Mouse (Mus musculus) CH12.LX (cell line): ENCODE measurements at regions not wholly inside any gene's neighbourhood (a gene's known extent, or its start where the extent isn't known, plus 50 kb on each side); places are given as distances from the start of the nearest gene placed in this dataset.

ENCODE experiments used
- CHD2 ChIP-seq: IDR thresholded peaks from 2 replicates; pipeline ENCODE4 v1.6.1; 2011; ENCODE audit warnings: low read length, improper control_type of control experiment
- CTCF ChIP-seq, 2 experiments: IDR thresholded peaks in 1 of 2; conservative IDR thresholded peaks in 1 of 2; 2 replicates each; pipeline ENCODE4 v1.5.1; 2011 to 2012; ENCODE audit warnings: low read depth in 2 of 2, low read length in 2 of 2, improper control_type of control experiment in 1 of 2, inconsistent platforms in 1 of 2, mild to moderate bottlenecking in 1 of 2, moderate library complexity in 1 of 2
- ELF1 ChIP-seq: IDR thresholded peaks from 2 replicates; pipeline ENCODE4 v1.6.1; 2014; ENCODE audit warnings: low read depth, mild to moderate bottlenecking, inconsistent platforms, low read length, improper control_type of control experiment
- GABPA ChIP-seq: IDR thresholded peaks from 2 replicates; pipeline ENCODE4 v1.6.1; 2012; ENCODE audit warnings: low read depth, low read length, improper control_type of control experiment, inconsistent platforms; ENCODE audit not compliant: insufficient replicate concordance
- HCFC1 ChIP-seq: IDR thresholded peaks from 2 replicates; pipeline ENCODE4 v1.6.1; 2012; ENCODE audit warnings: low read depth, mild to moderate bottlenecking, inconsistent platforms, low read length, improper control_type of control experiment
- JUND ChIP-seq: conservative IDR thresholded peaks from 2 replicates; pipeline ENCODE4 v1.6.1; 2011; ENCODE audit warnings: low read depth, low read length, improper control_type of control experiment
- MAFK ChIP-seq: IDR thresholded peaks from 2 replicates; pipeline ENCODE4 v1.6.1; 2011; ENCODE audit warnings: low read length, improper control_type of control experiment; ENCODE audit not compliant: insufficient replicate concordance
- MAX ChIP-seq: IDR thresholded peaks from 2 replicates; pipeline ENCODE4 v1.6.1; 2011; ENCODE audit warnings: low read length, improper control_type of control experiment
- MXI1 ChIP-seq: IDR thresholded peaks from 2 replicates; pipeline ENCODE4 v1.6.1; 2011; ENCODE audit warnings: mild to moderate bottlenecking, low read depth, low read length, improper control_type of control experiment
- MYC ChIP-seq: IDR thresholded peaks from 2 replicates; pipeline ENCODE4 v1.6.1; 2011; ENCODE audit warnings: low read depth, mild to moderate bottlenecking, improper control_type of control experiment, low read length
- POLR2A ChIP-seq: IDR thresholded peaks from 2 replicates; pipeline ENCODE4 v1.6.1; 2011; ENCODE audit warnings: low read depth, mild to moderate bottlenecking, improper control_type of control experiment, low read length
- ZC3H11A ChIP-seq: IDR thresholded peaks from 2 replicates; pipeline ENCODE4 v1.6.1; 2012; ENCODE audit warnings: low read depth, mild to moderate bottlenecking, inconsistent platforms, low read length, improper control_type of control experiment
- ZNF384 ChIP-seq: IDR thresholded peaks from 2 replicates; pipeline ENCODE4 v1.6.1; 2012; ENCODE audit warnings: low read depth, low read length, improper control_type of control experiment, inconsistent platforms

GRCm38 (mm10) chr5:22399134-22399533 is 54.6 kb upstream of the Reln start:
- TF ChIP-seq ZNF384 (no peak), CHD2 (no peak), MYC (no peak), JUND (no peak), CTCF (conservative IDR thresholded peaks at IDR 0.05 in 1 of 2, IDR thresholded peaks at IDR 0.05 in 1 of 2; ENCODE audit: low read depth in 2 of 2, low read length in 2 of 2) (no peak), HCFC1 (no peak), MXI1 (no peak), MAFK (no peak), GABPA (no peak), POLR2A (no peak), ELF1 (no peak), ZC3H11A (no peak), MAX (no peak)
